Mouse (Mus musculus) hindbrain, embryonic 11.5 days (tissue): Measurements from ENCODE around the gene Src. TPM values are rescaled to one million over a fixed set of nuclear protein-coding genes. Genes with fewer than 3 reads are reported as not detected.

Experiments used
- ATAC-seq: fragments of 200-750 bp; cut with Nextera tagmentation; 2 replicates; pipeline ENCODE4 v1.8.0; 2017; ENCODE audit warnings: mild to moderate bottlenecking, moderate TSS enrichment, moderate library complexity; ENCODE audit not compliant: low FRiP score
- DNase-seq: peaks from one replicate; pipeline ENCODE4 v3.0.0-alpha.2; 2015; ENCODE audit warnings: low spot score
- H3K27ac ChIP-seq: fragments of 300-500 bp; sonication (generic); 2 replicates; pipeline ENCODE4 v1.5.1; 2014; ENCODE audit warnings: mild to moderate bottlenecking, low read depth, low read length
- H3K27me3 ChIP-seq: fragments of 300-500 bp; sonication (generic); 2 replicates; pipeline ENCODE4 v1.6.1; 2014; ENCODE audit warnings: mild to moderate bottlenecking, low read length, moderate library complexity, mixed read lengths; ENCODE audit not compliant: control insufficient read depth, insufficient read depth
- H3K36me3 ChIP-seq: fragments of 300-500 bp; sonication (generic); 2 replicates; pipeline ENCODE4 v1.6.1; 2014; ENCODE audit warnings: mild to moderate bottlenecking, low read length, moderate library complexity, mixed read lengths; ENCODE audit not compliant: control insufficient read depth, insufficient read depth
- H3K4me1 ChIP-seq: fragments of 300-500 bp; sonication (generic); replicated peaks from 2 replicates; pipeline ENCODE4 v1.6.1; 2014; ENCODE audit warnings: low read length, mixed read lengths; ENCODE audit not compliant: control insufficient read depth, insufficient read depth
- H3K4me2 ChIP-seq: fragments of 300-500 bp; sonication (generic); replicated peaks from 2 replicates; pipeline ENCODE4 v1.6.1; 2014; ENCODE audit warnings: mild to moderate bottlenecking, low read depth, low read length
- H3K4me3 ChIP-seq: fragments of 300-500 bp; sonication (generic); 2 replicates; pipeline ENCODE4 v1.5.1; 2014; ENCODE audit warnings: low read depth, low read length
- H3K9ac ChIP-seq: fragments of 300-500 bp; sonication (generic); 2 replicates; pipeline ENCODE4 v1.6.1; 2014; ENCODE audit warnings: low read depth, low read length
- H3K9me3 ChIP-seq: fragments of 300-500 bp; sonication (generic); 2 replicates; pipeline ENCODE4 v1.6.1; 2016; ENCODE audit warnings: low read length; ENCODE audit not compliant: control insufficient read depth
- WGBS: fragments of 180-500 bp; shearing (Covaris S2); extraction: QIAGEN DNeasy Blood & Tissue Kit; methylation state at CpG from one replicate; pipeline ENCODE4 v1.1.7; 2014; 5-methylcytosine and 5-hydroxymethylcytosine counted together
- polyA plus RNA-seq: library from polyadenylated mRNA; unstranded; fragments of >200 nt; fragmentation: Nextera tagmentation; extraction: Ambion mirVana; gene quantifications from 2 replicates; pipeline ENCODE4 v1.2.1, GENCODE M21; 2014

Gene Src
- polyA plus RNA-seq, 1 experiment from 2014 or later, result 14.4 TPM

DNA sequence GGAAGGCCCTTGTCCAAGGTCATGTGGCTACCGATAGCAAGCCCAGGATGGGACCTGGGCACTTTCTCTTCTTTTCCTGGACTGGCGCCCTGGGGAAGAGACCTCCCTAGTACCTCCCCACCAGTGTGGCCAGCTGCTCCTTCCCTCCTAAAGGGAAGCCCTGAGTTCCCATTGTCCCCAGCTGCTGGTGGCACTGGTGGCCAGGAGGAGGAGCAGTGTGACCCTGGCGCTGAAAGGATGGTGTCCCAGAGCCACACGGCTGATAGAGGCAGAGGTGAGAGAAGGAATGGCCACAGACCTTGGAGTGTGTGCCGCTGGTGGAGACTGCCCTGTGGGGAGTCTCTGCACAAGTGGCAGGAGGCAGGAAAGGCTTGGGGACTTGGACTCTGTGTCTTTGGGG, 41.5 kb downstream of the Src start:
- DNase-seq (peak; percentile 57), ATAC-seq (no peak)
- H3K27me3 ChIP-seq, result no peaks in the 10 kb centered on the region
- H3K27ac ChIP-seq, result peak overlapping the region; percentile 51; the same call in 1 of the 2 replicates
- 32% methylated on average over 5 of the region's 5 CpGs for WGBS
- no peak overlapping the region for H3K4me3 ChIP-seq
- no peaks in the 10 kb centered on the region for H3K36me3 ChIP-seq
- peak overlapping the region; percentile 42 for H3K9ac ChIP-seq
- no peak overlapping the region for H3K4me2 ChIP-seq
- H3K4me1 ChIP-seq, result peaks cover 46% of the 10 kb centered on the region
- H3K9me3 ChIP-seq, result no peaks in the 10 kb centered on the region

DNA sequence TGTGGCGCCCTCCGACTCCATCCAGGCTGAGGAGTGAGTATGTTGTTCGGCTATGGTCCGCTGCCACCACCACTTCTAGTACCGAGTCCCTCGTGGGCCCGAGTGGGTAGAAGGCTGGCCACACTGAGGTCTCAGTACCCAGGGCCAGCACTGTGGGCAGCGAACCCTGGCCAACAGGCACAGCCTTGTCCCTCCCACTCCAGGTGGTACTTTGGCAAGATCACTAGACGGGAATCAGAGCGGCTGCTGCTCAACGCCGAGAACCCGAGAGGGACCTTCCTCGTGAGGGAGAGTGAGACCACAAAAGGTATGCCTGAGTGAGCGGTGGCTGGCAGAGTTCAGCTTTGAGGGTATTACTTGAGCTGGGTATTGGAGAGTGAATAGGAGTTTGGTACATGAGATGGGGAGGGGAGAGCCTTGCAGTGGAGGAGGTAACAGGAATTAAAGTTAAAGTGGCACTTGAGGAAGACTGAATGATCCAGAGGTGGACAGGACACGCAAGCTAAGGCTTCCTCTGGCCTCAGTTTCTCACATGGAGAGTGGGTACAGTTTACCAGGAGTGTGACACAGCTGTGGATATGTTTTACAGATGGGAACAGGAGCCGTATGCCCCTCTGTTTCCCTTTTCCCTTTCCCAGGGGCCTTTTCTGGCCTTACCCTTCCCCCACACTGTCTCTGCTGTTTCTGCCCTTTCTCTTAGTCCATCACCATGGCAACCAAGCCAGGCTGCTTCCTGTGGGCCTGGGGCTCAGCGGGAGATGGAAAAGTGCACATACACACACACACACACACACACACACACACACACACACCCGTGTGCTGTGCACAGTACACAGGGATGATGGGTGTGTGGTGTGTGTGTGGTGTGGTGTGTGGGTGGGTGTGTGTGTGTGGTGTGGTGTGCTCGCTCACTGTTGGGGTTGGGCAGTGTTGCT, 44.8 kb downstream of the Src start:
- H3K9ac ChIP-seq, result peak overlapping the region; percentile 55
- H3K36me3 ChIP-seq, result 0 out of 2 replicates have a peak, but pooled peaks cover 4% of the 10 kb centered on the region
- no peaks in the 10 kb centered on the region for H3K9me3 ChIP-seq
- H3K27ac ChIP-seq, result peak overlapping the region; percentile 96
- no peak overlapping the region; the same call in 1 of the 2 replicates for H3K4me2 ChIP-seq
- peak; percentile 31 for ATAC-seq
- no peaks in the 10 kb centered on the region for H3K27me3 ChIP-seq
- 36% methylated on average over 20 of the region's 20 CpGs for WGBS
- H3K4me1 ChIP-seq, result peaks cover 61% of the 10 kb centered on the region
- peak; percentile 88 for DNase-seq
- H3K4me3 ChIP-seq, result no peak overlapping the region

DNA sequence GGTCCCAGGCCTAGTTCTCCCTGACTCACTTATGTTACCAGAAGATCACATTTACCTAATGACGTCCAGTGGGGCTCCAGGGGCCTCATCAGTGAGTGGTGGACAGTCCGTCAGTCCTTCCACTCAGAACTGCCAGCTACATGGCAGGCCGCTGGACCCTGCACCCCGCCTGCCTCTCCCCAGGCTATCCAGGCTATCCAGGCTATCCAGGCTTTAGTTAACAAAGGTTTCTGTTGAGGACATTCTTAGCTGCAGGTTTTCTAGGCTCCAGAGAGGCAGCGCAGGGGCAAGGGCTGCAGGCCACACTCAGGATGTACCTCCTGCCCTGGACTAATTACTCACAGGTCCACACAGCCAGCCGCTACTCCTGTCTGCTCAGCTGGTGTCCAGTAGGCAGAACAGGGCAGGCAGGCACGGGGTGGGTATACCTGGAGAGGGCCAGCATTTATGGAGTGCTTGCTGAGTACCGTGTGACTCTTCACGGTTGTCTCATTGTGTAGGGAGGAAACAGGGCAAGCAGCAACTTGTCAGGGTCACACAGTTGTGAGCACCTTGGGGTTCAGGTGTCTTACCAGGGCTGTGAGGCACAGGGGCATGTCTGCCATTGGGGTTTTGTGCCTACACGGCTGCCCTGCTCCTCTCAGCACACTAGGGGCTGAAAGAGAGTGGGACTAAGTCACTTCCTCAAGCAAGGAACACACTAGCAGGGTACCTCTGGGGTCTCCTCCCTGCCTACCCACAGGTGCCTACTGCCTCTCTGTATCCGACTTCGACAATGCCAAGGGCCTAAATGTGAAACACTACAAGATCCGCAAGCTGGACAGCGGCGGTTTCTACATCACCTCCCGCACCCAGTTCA, 45.9 kb downstream of the Src start:
- peaks cover 56% of the 10 kb centered on the region for H3K4me1 ChIP-seq
- DNase-seq, result peak; percentile 65
- 12% methylated on average over 16 of the region's 16 CpGs for WGBS
- no peaks in the 10 kb centered on the region for H3K27me3 ChIP-seq
- peak overlapping the region; percentile 25; the same call in 1 of the 2 replicates for H3K4me2 ChIP-seq
- H3K27ac ChIP-seq, result peak overlapping the region; percentile 96
- 0 out of 2 replicates have a peak, but pooled peaks cover 10% of the 10 kb centered on the region for H3K36me3 ChIP-seq
- peak overlapping the region; percentile 55 for H3K9ac ChIP-seq
- no peak overlapping the region for H3K4me3 ChIP-seq
- no peaks in the 10 kb centered on the region for H3K9me3 ChIP-seq
- peak; percentile 17 for ATAC-seq

DNA sequence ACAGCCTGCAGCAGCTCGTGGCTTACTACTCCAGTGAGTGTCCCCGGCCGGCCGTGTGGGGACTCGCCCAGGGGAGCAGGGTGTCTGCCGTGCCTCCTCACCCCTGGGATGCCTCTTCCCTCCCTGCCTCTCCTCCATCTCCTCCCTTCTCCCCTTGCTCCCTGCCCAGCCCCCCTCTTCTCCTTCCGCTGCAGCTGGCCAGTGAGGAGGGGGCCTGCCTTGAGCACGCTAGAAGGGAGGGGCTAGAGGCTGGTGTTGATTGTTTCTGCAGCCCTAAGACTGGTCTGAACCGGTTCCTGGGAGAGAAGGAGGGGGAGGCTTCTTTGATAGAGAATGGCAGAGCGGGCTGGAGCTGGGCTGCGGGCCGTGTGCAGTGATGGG, 46.5 kb downstream of the Src start:
- H3K4me1 ChIP-seq, result peaks cover 55% of the 10 kb centered on the region
- WGBS, result 9% methylated on average over 11 of the region's 12 CpGs
- peak overlapping the region; percentile 96 for H3K27ac ChIP-seq
- H3K36me3 ChIP-seq, result 0 out of 2 replicates have a peak, but pooled peaks cover 13% of the 10 kb centered on the region
- peak overlapping the region; percentile 25; the same call in 1 of the 2 replicates for H3K4me2 ChIP-seq
- H3K4me3 ChIP-seq, result no peak overlapping the region
- H3K9ac ChIP-seq, result peak overlapping the region; percentile 57
- peak; percentile 93 for ATAC-seq
- H3K9me3 ChIP-seq, result no peaks in the 10 kb centered on the region
- H3K27me3 ChIP-seq, result no peaks in the 10 kb centered on the region
- DNase-seq, result peak; percentile 92

DNA sequence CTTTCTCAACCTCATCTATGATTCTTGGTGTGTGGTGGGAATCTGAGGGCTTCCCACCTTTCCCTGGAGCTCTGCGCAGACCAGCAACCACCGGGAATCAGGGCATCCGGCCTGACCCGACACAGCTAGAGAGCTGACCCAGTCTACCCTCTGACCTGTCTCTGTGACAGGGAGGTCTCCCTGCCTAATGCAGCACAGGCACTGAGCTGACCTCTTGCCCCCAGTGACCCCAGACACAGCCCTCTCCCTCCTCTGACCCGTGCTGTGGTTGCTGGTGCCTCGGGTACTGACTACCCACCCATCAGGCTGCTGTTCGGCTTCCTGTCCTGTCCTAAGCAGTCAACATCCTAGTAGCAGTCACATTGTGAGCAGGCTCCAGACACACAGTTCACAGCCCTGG, 48.6 kb downstream of the Src start:
- Histone ChIP-seq H3K4me1 (peaks cover 49% of the 10 kb centered on the region), H3K9me3 (no peaks in the 10 kb centered on the region), H3K36me3 (0 out of 2 replicates have a peak, but pooled peaks cover 15% of the 10 kb centered on the region), H3K4me3 (no peak overlapping the region), H3K27ac (peak overlapping the region; percentile 37), H3K4me2 (no peak overlapping the region), H3K9ac (peak overlapping the region; percentile 17; the same call in 1 of the 2 replicates), H3K27me3 (no peaks in the 10 kb centered on the region)
- 15% methylated on average over 7 of the region's 7 CpGs for WGBS
- no peak for ATAC-seq
- DNase-seq, result no peak

DNA sequence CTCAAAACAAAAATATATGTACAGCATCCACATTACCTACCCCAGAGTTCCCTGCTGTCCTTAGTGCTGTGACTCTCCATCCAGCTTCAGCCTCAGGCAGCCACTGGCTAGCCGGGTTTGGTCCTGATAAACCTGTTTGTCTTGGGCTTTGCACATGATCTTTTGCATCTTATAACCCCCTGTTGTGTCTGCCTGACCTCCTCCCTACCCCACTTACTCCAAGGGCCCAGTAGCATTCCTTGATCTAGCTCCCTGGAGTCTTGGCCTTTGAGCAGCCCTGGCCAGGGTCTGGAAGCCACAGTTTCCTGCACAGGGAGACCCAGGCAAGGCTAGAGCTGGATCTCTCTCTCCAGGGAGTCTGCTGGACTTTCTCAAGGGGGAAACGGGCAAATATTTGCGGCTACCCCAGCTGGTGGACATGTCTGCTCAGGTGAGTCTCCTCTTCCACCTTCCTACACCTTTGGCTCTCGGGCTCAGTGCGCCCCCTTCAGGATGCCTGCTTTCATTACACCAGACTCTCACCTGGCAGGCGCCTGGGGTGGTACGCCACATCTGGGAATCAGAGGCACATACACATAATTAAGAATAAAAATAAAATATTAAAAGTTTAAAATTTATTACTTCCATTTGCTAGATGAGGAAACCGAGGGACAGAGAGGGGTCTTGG, 50.0 kb downstream of the Src start:
- Histone ChIP-seq H3K27me3 (no peaks in the 10 kb centered on the region), H3K4me3 (no peak overlapping the region), H3K9ac (no peak overlapping the region), H3K36me3 (0 out of 2 replicates have a peak, but pooled peaks cover 15% of the 10 kb centered on the region), H3K9me3 (no peaks in the 10 kb centered on the region), H3K4me1 (peaks cover 46% of the 10 kb centered on the region), H3K27ac (no peak overlapping the region), H3K4me2 (no peak overlapping the region)
- DNase-seq (no peak), ATAC-seq (no peak)
- WGBS, result 71% methylated on average over 8 of the region's 8 CpGs

DNA sequence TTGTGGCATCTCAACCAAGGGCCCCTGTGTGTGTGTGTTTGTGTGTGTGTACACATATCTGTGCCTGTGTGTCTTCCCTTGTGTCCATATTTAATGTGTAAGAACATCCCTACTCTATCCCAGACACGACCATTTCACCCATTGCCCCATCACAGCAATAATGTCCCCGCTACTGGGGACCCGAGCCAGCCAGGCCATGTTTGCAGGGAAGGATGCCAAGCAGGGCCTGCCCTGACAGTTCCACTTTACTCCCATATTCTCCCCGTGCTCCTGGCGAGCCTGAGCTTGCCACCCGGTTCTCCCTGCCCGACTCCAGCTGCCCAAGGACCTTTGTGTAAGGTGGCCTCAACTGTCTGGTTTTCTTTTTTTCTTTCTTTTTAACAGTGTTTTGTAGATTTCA, 53.0 kb downstream of the Src start:
- H3K4me1 ChIP-seq, result peaks cover 47% of the 10 kb centered on the region
- 81% methylated on average over 7 of the region's 7 CpGs for WGBS
- H3K27me3 ChIP-seq, result no peaks in the 10 kb centered on the region
- H3K9me3 ChIP-seq, result no peaks in the 10 kb centered on the region
- H3K36me3 ChIP-seq, result 0 out of 2 replicates have a peak, but pooled peaks cover 15% of the 10 kb centered on the region
- no peak overlapping the region for H3K27ac ChIP-seq
- no peak overlapping the region for H3K4me3 ChIP-seq
- no peak overlapping the region for H3K4me2 ChIP-seq
- 0 out of 2 replicates have a peak overlapping the region, but pooled peaks have one; percentile 12 for H3K9ac ChIP-seq
- DNase-seq, result no peak
- ATAC-seq, result no peak

DNA sequence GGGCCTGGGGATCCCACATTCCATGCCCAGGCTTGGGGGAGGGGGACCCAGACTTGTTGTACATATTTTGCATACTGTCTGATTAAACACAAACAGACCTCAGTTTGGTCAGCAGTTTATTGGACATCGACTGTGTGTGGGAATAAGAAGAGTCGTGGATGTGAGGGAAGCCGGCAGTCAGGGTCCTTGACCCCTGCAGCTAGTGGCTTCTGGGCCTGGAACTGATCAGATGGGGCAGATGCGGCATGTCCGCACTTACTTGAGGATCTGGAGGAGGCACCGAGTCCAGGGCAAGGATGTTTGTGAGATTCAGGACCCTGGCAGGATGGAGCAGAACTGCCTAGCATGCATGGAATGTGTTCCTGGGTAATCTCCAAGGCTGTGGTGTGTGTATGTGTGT, 53.5 kb downstream of the Src start:
- Histone ChIP-seq H3K4me3 (no peak overlapping the region), H3K27ac (no peak overlapping the region), H3K36me3 (0 out of 2 replicates have a peak, but pooled peaks cover 15% of the 10 kb centered on the region), H3K27me3 (no peaks in the 10 kb centered on the region), H3K9me3 (no peaks in the 10 kb centered on the region), H3K4me1 (peaks cover 43% of the 10 kb centered on the region), H3K4me2 (no peak overlapping the region), H3K9ac (0 out of 2 replicates have a peak overlapping the region, but pooled peaks have one; percentile 12)
- ATAC-seq, result no peak
- DNase-seq, result no peak
- WGBS, result 47% methylated on average over 6 of the region's 6 CpGs
